Mouse (Mus musculus): Measurements from ENCODE around the gene C8a. TPM values are rescaled to one million over a fixed set of nuclear protein-coding genes. Genes with fewer than 3 reads are reported as not detected.

C8a gene
- total RNA-seq (2014; rRNA removed) = not detected in 2 replicates
- polyA plus RNA-seq (2015; fragmentation: Nextera tagmentation; extraction: Ambion mirVana) = 0.04 TPM in 1 of 2 replicates, not detected in the other

- TF ChIP-seq CTCF (IDR thresholded peaks at IDR 0.05; ENCODE audit: low read depth) = no peak
- no peak within 1 kb of the TSS for H3K9ac ChIP-seq (replicated peaks; ENCODE audit: low read length)
- WGBS = 84% methylated on average over 3 of the region's 3 CpGs
Observed at GRCm38 (mm10) chr4:104876323-104876722, at the start of gene C8a. Gene C8a (minus strand): TSS chr4:104876398.

GRCm38 (mm10) chr4:104925383-104925782 is 49.2 kb upstream of the C8a start:
- DNase-seq (ENCODE audit: low spot score) (no peak), ATAC-seq (no peak)
- Histone ChIP-seq H3K27me3 (ENCODE audit: insufficient read depth, low read length) (no peaks in the 10 kb centered on the region), H3K27ac (no peak overlapping the region), H3K4me1 (ENCODE audit: insufficient read depth, low read length) (no peaks in the 10 kb centered on the region), H3K36me3 (ENCODE audit: insufficient read depth, low read length) (no peaks in the 10 kb centered on the region), H3K9ac (replicated peaks; ENCODE audit: low read length) (no peak overlapping the region), H3K4me2 (ENCODE audit: low read depth, low read length) (no peak overlapping the region), H3K9me3 (ENCODE audit: low read length) (no peaks in the 10 kb centered on the region), H3K4me3 (ENCODE audit: low read length) (no peak overlapping the region)
- no peak for TF ChIP-seq CTCF (IDR thresholded peaks at IDR 0.05; ENCODE audit: low read depth)
- 86% methylated on average over 5 of the region's 5 CpGs for WGBS

More at GRCm38 (mm10) chr4:104876323-104876722, at the start of gene C8a:
- Histone ChIP-seq H3K27me3 (ENCODE audit: insufficient read depth, low read length) (no peaks in the 10 kb centered on the region; the same call in 1 of the 2 replicates), H3K4me1 (ENCODE audit: insufficient read depth, low read length) (no peaks in the 10 kb centered on the region), H3K27ac (no peak within 1 kb of the TSS), H3K36me3 (ENCODE audit: insufficient read depth, low read length) (no peaks in the 10 kb centered on the region), H3K4me2 (ENCODE audit: low read depth, low read length) (no peak within 1 kb of the TSS), H3K4me3 (ENCODE audit: low read length) (no peak within 1 kb of the TSS), H3K9me3 (ENCODE audit: low read length) (no peaks in the 10 kb centered on the region)
- no peak for ATAC-seq
- no peak for DNase-seq (ENCODE audit: low spot score)

GRCm38 (mm10) chr4:104918017-104918416 is 41.8 kb upstream of the C8a start:
- no peak overlapping the region for H3K4me2 ChIP-seq (ENCODE audit: low read depth, low read length)
- no peaks in the 10 kb centered on the region for H3K4me1 ChIP-seq (ENCODE audit: insufficient read depth, low read length)
- WGBS = 85% methylated on average over 6 of the region's 6 CpGs
- no peaks in the 10 kb centered on the region for H3K27me3 ChIP-seq (ENCODE audit: insufficient read depth, low read length)
- H3K9ac ChIP-seq (replicated peaks; ENCODE audit: low read length) = no peak overlapping the region
- H3K9me3 ChIP-seq (ENCODE audit: low read length) = no peaks in the 10 kb centered on the region
- DNase-seq (ENCODE audit: low spot score) (no peak), ATAC-seq (no peak)
- TF ChIP-seq CTCF (IDR thresholded peaks at IDR 0.05; ENCODE audit: low read depth) = no peak
- H3K36me3 ChIP-seq (ENCODE audit: insufficient read depth, low read length) = no peaks in the 10 kb centered on the region
- no peak overlapping the region for H3K4me3 ChIP-seq (ENCODE audit: low read length)
- H3K27ac ChIP-seq = no peak overlapping the region

- WGBS = 59% methylated on average over 6 of the region's 6 CpGs
- H3K27me3 ChIP-seq (ENCODE audit: insufficient read depth, low read length) = no peaks in the 10 kb centered on the region
- no peaks in the 10 kb centered on the region for H3K36me3 ChIP-seq (ENCODE audit: insufficient read depth, low read length)
- H3K9ac ChIP-seq (replicated peaks; ENCODE audit: low read length) = no peak overlapping the region
- H3K9me3 ChIP-seq (ENCODE audit: low read length) = no peaks in the 10 kb centered on the region
- no peak overlapping the region for H3K4me3 ChIP-seq (ENCODE audit: low read length)
- H3K27ac ChIP-seq = no peak overlapping the region
- no peak for ATAC-seq
- TF ChIP-seq CTCF (IDR thresholded peaks at IDR 0.05; ENCODE audit: low read depth) = no peak
- no peak for DNase-seq (ENCODE audit: low spot score)
- H3K4me1 ChIP-seq (ENCODE audit: insufficient read depth, low read length) = no peaks in the 10 kb centered on the region
- no peak overlapping the region for H3K4me2 ChIP-seq (ENCODE audit: low read depth, low read length)
Observed at GRCm38 (mm10) chr4:104914711-104915247, 38.6 kb upstream of the C8a start.

- 24% methylated on average over 23 of the region's 23 CpGs for WGBS
- no peak for ATAC-seq
- H3K27ac ChIP-seq = no peak within 1 kb of the TSS
Observed at GRCm38 (mm10) chr4:104913291-104914129, 37.3 kb upstream of the C8a start, which contains the start of gene Fyb2. Gene Fyb2 (plus strand): TSS chr4:104913456.

GRCm38 (mm10) chr4:104911685-104912084 is 35.5 kb upstream of the C8a start:
- ATAC-seq (peak; percentile 43; the same call in 1 of the 2 replicates), DNase-seq (ENCODE audit: low spot score) (peak; percentile 74)
- Histone ChIP-seq H3K9ac (replicated peaks; ENCODE audit: low read length) (no peak overlapping the region), H3K9me3 (ENCODE audit: low read length) (no peaks in the 10 kb centered on the region), H3K27ac (no peak overlapping the region), H3K4me3 (ENCODE audit: low read length) (no peak overlapping the region), H3K4me2 (ENCODE audit: low read depth, low read length) (no peak overlapping the region), H3K4me1 (ENCODE audit: insufficient read depth, low read length) (no peaks in the 10 kb centered on the region), H3K36me3 (ENCODE audit: insufficient read depth, low read length) (no peaks in the 10 kb centered on the region), H3K27me3 (ENCODE audit: insufficient read depth, low read length) (no peaks in the 10 kb centered on the region)
- WGBS = 44% methylated on average over 7 of the region's 7 CpGs
- peak; percentile 82 for TF ChIP-seq CTCF (IDR thresholded peaks at IDR 0.05; ENCODE audit: low read depth)

More at GRCm38 (mm10) chr4:104913291-104914129, 37.3 kb upstream of the C8a start, which contains the start of gene Fyb2:
- Histone ChIP-seq H3K27me3 (ENCODE audit: insufficient read depth, low read length) (no peaks in the 10 kb centered on the region), H3K4me3 (ENCODE audit: low read length) (no peak within 1 kb of the TSS), H3K9me3 (ENCODE audit: low read length) (no peaks in the 10 kb centered on the region), H3K4me1 (ENCODE audit: insufficient read depth, low read length) (no peaks in the 10 kb centered on the region), H3K9ac (replicated peaks; ENCODE audit: low read length) (no peak within 1 kb of the TSS), H3K36me3 (ENCODE audit: insufficient read depth, low read length) (no peaks in the 10 kb centered on the region), H3K4me2 (ENCODE audit: low read depth, low read length) (peak within 1 kb of the TSS; percentile 47)
- DNase-seq (ENCODE audit: low spot score) = no peak
- TF ChIP-seq CTCF (IDR thresholded peaks at IDR 0.05; ENCODE audit: low read depth) = no peak

Measured in hindbrain, postnatal 0 days (tissue).